Mouse (Mus musculus) kidney, postnatal 10 days (tissue): ENCODE results near the gene Rragc.
"Not testable (repeated sequence)": the region's sequence is repeated elsewhere in the genome, so short reads cannot be mapped to it uniquely, and the experiment has no call there.

Experiments used
- DNase-seq: peaks from one replicate; pipeline ENCODE4 v3.0.0; 2021; ENCODE audit warnings: mixed read lengths

Gene Rragc

DNA sequence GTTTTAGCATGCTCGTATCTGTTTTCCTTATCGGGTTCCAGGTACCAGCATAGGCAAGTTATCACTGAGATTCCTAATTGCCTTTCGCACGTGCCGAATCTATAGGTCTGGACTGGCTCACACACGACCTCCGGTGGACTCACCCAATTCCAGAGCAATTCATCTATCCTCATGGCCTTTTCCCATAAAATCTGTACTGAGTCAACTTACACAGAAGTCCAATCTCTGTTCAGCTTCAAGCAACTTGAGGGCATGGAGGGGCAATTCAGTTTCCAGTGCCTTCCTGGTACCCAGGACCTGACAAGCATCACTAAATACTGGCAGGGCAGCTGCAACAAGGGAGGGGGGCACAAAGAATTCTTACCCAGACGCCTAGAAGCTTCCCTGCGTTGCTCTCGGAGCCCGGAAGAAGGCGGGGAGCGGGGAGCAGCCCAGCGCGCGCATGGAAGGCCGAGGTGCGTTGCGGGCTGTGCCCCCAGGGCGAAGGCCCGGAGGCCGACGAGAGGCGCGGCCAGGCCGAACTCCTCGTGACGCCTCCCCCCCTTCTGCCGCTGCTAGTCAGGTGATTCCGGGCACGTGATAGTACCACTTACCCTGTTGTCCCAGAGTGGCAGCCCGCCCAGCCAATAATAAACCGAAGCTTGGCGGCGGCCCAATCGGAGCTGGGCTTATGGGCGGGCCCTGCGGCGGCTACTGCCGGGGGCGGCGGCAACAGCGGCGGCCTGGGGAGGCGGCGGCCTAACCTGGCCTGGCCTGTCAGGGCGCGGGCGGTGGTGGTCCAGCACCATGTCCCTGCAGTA is at the start of gene Rragc:
TSS of gene Rragc (plus strand) at position 699 of the 800 bp plus-strand sequence.
- peak; percentile 100 for DNase-seq

DNA sequence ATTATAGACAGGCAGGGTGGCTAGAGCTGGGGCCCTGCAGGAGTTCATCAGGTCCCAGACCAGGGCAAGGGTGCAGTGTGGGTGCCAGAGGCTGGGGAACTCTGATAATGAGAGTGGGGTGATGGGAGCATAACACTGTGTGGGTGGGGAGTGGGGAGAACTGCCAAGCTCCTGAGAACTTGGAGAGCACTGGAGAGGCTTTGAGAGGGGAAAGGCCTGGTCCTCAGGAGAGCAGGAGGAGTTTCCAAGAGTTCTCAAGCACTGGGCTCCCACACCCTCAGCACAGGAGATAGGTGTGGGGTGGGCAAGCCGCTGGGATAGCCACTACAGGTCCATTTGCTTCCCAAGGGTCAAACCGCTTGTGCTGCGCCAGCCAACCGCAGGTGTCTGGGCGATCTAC is 23.5 kb upstream of the Rragc start:
- DNase-seq = no peak

DNA sequence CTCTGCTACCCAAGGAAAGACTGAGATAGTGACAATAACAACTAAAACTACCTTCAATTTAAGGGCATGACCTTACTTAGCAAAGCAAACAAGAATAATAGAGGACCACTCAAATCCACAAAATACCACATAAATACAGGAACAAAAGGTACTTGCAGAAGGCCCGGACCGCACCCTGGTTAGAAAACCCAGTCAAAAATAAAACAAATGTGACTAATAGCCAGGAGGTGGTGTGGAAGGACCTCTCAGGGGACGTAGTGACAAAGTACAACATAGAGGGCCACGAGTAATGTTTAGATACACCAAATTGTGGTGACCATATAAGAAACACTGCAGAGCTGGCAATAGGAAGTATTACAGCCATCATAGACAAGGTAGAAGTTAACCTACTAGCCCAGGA is 23.0 kb upstream of the Rragc start:
- DNase-seq = no peak

DNA sequence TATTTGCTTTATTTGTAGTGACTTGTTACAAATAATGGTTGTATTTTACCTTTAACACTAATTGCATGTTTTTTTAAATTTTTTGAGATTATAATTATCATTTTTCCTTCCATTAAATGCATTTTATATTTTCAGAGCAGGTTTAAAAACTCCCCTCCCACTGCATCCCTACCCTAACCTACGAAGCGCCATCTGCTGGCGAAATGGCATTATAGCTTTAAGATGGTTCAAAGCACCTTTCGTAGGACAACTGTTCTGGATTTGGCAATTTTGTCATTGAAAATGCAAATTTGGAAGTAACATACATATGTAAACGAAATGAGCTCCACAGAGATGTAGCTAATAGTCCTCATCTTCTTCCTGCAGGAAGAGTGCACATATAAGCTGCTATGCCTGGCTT is 18.6 kb upstream of the Rragc start:
- peak; percentile 73 for DNase-seq

DNA sequence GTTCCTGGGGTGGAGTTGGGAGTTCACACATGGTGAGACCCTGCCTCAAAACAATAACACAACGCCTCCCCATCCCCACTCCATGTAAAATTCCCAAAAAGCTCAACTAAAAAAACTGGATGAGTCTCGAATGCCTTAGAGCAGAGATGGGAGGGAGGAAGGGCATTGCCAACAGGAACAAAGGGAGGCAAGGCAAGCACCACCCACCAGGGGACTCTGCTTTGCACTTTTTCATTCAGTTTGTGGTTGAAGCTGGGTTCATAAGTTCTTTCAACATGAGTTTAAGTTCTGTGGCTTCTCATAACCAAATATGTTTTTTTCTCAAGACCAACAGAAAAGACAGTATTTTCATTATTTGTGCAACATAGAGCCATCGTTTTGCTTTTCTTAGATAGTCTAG is 13.8 kb upstream of the Rragc start:
- DNase-seq = no peak

DNA sequence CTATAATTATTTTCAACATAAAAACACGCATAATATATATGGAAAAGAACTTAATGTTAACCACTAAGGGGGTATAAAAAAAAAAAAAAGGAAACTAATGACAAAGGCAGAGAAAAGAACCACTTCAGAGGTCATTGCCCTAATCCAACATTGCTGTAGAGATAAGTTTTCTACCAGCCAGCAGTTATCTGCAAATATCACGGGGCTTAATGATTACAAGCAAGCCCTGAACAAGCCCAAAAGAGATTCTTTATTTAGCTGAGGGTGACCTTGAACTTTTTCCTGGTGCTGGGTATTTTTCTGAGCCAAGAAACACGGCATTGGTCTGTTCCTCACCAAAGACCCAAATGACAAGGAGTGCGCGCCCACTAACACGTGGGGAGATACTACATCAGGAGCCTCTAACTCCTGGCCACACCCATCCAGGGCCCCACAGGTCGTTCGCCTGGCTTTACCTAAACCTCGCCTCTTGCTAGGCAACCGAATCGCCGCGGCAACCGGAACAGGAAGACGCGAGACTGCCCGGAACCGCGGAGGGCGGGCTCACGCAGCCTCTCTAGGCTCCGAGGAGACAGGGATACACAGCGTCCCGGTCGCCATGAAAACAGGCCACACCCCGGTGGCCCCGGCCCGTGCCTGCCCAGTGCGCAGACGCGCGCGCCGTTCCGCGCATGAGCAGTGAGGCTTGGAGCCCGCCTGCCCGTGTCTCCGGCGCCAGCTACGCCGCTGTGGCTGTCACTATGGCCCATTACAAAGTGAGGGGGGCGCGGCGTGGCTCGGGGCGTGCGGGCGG is 12.7 kb upstream of the Rragc start, which contains the start of gene Mycbp:
TSS of gene Mycbp (plus strand) at position 500 of the 793 bp plus-strand sequence.
- peak; percentile 99 for DNase-seq

DNA sequence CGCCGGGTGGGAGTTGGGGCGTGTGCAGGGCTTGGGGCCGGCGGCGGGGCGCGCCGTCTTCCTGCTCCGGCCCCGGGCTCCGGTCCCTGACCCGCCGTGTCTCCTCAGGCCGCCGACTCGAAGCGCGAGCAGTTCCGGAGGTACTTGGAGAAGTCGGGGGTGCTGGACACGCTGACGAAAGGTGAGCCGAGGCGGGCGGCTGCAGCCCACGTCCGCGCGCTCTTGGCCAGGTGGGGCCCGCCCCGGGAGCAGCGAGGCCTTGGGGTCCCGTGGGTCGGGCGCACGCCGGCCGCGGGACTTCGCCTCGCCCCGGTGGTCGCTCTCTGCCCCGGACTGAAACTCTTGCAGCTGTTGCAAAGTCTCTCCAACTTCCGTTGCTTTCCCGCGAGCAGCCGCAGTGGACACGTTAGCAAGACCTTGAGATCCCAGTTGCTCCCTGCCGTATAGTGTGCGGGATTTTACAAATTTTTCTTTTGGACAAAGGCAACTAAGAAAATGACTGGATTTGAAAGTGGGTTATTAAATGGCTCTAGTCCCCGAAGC is 12.0 kb upstream of the Rragc start:
- no peak for DNase-seq

DNA sequence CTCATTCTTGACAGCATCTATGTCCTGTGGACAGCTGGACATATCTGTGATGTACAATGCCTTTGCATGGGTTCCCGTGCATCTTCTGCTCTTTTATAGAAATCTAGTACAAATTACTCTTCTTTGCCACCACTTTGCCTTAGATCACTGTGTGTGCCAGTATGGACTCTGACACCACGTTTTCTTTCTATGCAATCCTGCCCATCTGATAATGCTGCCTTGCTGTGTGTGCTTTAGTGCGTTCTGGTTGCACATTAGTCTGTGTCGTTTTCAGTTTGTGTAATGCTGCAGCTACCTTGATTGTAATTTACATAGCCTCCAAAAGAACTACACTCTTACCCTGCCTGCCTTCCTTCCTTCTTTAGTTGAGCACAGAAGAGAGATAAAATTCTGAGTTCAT is 5.7 kb upstream of the Rragc start:
- DNase-seq = no peak

DNA sequence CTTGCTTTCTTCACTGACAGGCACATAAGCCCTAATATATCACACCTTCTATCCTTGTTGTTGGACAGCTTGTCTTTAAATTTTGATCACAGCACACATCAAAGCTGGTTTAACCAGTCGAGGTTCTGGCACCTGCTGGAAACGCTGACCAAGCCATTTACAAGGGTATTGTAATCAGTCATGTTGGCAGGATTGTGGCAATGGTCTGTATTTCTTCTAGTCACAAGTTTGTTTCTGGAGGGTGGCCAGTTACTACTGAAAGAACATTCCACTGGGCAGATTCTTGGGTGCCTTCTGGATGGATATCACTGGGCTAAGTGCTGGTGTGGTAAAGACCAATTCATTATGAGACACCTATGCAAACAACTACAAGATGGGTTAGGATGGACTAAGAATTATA is 4.8 kb upstream of the Rragc start:
- DNase-seq = no peak

DNA sequence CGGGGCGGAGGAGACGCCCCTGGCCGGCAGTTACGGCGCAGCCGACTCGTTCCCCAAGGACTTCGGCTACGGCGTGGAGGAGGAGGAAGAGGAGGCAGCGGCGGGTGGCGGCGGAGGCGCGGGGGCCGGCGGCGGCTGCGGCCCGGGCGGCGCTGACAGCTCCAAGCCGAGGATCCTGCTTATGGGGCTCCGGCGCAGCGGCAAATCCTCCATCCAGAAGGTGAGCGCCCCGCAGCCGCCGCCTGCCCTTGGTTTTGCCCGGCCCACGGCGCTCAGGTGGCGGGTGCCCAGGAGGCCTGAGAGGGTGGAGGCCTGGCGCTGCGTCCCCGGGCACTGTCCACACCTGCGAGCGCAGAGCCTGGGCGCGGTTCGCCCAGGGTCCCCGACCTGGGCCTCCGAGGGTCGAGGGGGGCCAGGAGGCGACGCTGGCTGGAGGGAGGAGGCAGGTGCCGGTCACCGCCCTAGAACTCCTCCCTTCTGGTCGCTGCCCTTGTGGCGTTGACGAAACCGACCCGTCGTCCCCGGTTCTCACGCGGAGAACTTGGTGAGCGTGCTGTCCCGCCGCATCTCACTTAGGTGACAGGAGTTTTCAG is 398 bp downstream of the Rragc start, which contains the start of gene 4930535I16Rik:
TSS of gene 4930535I16Rik (minus strand) at position 475 of the 593 bp plus-strand sequence.
- peak; percentile 53 for DNase-seq

DNA sequence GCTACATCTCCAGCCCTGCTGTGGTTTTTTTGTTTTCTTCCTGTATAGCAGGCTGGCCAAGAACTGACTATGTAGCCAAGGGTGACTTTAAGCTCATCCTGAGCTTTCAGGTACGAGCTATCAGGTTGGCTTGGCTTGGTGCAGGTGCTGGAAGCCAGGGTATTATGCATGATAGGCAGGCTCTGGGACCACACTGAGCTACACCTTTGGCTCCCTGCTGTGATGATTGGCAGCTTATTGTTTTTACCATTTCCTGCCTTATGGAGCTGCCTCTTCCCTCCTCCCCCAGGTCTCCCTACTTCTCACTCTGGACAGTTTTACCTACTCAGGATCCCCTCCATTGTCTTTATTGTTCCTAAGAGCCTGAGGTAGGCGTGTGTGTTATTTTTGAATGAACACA is 1.6 kb downstream of the Rragc start:
- DNase-seq = no peak

DNA sequence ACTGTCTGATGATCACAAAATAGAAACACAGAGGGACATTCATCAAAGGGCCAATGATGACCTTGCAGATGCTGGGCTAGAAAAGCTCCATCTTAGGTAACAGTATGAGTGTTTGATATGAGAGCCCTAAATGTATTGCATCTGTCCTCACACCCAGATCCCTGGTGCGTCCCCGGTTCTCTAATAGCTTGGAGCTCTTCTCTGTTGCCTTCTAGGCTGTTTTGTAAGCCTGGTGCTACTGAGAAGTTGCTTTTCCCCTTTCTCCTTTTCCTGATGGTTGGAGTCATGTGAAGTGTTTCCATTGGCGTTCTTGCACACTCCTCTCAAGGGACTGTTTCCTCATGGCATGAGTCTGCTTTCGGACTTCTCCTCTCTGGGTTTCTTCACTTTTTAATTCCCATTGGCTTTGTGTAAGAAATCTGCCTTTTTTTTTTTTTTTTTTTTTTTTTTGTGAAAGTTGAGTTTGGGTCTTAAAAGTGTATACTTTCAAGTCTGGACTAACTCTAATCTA is 3.9 kb downstream of the Rragc start:
- no peak for DNase-seq

DNA sequence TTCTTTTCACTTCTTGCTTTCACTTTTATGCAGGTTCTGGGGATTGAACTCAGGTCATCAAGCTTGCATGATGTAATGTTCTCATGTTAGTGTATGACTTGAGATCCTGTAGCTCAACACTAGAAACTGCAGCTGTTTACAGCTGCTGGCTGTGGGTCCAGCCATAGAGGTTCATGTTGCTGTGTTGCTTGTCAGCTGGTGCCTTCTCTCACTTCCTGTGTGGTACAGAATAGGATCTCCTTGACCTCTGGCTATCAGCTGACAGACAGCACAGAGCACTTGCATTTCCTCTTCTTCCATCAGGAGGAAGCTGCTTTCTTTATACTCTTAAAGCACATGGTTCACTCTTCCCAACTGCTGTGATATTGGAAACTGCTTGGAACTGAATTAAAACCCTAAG is 10.7 kb downstream of the Rragc start:
- DNase-seq = peak; percentile 56

DNA sequence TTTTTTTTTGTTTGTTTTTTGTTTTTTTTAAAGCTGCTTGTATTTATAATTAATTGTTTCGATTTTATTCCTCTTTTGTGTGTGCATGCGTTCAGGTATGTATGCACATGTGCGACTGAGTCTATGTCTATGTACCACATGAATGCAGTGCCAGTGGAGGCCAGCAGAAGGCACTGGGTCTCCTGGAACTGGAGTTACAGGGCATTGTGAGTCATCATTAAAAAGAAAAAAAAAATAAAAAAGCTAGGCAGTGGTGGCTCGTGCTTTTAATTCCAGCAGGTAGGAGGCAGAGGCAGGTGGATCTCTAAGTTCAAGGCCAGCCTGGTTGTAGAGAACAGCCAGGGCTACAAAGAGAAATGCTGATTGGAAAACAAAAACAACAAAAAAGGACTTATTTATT is 12.7 kb downstream of the Rragc start:
- no peak for DNase-seq

DNA sequence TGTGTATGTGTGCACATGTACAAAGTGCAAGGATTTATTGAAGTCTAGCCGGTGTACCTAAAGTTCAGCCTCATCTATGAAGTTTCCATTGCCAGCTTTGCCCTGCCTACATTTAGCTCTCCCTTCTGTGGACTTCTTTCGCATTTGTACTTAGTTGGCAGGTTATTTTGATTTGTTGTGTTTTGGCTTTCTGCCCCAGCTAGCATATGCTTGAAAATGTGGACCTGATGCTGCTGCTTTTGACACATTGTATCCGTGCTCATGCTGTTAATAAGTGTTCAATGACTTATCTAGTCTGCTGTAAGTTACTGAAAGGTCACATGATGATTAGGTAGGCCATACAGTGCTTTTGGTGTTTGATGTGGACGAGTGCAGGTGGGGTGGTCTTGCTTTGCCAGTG is 17.1 kb downstream of the Rragc start:
- DNase-seq = no peak

DNA sequence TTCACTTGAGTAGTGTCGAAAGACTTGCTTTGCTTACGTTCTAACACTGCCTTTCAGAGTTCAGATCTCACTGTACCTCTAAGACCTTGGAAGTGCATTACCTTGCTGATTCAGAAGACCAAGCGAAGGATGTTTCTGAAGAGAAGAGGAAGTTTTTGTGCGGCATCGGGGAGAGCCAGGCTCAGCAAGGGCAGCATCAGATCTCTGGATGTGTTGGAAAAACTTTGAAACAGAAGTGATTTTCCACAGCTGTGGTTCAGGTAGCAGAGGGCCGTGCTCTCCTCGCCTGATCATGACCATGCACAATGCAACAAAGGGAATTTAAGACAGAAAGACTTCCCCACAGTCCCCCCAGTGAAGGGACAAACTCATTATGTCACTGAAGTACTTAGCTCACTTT is 18.8 kb downstream of the Rragc start:
- DNase-seq = no peak

DNA sequence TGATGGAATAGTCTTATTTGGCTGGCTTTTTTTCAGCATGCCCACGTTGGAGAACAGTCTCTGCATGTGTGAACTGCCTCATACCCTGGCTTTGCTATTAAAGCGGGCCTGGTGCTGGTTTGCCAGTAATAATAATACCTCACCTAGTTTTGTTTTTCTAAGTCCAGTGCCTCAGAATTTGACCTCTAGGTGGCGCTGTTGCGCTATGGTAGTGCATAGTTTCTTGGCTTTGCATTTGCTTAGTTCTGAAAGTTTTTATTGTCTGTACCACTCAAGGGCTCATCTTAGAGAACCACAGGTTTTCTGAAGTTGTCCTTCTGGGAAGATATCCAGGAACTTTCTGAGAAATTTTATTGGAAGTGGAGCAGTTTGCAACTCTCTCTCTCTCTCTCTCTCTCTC is 22.6 kb downstream of the Rragc start:
- DNase-seq = peak; percentile 86

DNA sequence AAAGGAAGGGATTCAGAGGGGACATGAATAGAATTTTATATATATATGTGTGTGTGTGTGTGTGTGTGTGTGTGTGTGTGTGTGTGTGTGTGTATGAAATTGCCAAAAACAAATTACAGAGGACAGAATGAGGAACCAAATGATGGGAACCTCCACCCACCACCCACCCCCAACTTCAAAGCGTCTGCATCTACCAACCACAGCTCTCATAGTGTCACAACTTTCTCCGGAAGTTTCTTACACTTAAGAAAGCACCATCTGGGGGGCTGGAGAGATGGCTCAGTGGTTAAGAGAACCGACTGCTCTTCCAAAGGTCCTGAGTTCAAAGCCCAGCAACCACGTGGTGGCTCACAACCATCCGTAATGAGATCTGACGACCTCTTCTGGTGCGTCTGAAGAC is 23.6 kb downstream of the Rragc start:
- DNase-seq = not testable (repeated sequence)

DNA sequence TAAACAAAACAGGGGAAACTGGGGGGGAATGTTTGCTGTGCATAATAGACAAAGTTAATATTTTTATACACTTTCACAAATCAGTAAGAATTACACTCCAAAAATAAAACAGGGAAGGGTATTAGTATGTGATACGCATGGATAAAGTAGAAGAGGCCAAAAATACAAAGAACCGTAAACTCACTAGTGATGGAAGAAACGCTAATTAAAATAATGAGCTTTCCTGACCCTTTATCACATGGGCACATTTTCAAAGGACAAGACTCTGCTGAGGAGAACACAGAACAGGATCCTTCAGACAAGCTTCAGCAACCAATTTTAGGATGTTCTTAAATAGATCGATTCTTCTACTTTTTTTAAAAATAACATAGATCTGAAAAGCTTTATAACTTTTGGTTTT is 29.5 kb downstream of the Rragc start:
- DNase-seq = no peak

DNA sequence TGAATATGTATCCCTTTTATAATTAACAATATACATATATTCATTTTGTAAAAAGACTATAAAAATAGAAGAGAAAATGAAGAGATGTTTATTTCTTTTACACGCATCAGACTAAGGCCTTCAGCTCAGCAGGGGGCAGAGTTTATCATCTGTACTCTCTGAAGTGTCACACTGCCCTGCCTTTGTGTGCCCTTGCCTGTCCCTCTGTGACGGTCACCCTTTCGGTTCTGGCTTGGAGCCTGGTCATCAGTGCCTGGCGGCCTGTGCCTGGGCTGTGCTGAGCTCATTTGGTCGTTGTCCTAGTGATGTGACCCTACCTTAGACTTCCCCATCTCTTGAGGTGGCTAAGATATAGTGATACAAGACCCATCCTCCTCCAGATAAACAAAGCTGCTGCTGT is 29.9 kb downstream of the Rragc start:
- DNase-seq = no peak

DNA sequence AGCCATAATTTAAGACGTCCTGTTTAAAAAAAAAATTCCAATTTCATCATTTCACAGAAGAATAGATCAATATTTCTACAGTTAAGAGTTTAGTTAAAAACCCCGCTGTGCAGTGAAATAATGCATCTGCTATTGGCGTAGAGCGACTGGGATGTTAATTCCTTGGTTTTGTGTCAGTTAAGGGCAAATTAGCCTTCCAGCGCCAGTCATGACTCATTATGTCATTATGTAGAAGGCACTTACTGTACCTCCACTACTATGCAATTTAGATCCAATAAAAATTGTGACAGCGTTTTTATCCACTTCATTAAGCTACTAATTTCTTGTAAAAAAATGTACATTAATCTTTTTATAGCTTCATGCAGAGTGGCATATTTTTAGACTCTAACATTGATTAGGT is 31.7 kb downstream of the Rragc start:
- no peak for DNase-seq

DNA sequence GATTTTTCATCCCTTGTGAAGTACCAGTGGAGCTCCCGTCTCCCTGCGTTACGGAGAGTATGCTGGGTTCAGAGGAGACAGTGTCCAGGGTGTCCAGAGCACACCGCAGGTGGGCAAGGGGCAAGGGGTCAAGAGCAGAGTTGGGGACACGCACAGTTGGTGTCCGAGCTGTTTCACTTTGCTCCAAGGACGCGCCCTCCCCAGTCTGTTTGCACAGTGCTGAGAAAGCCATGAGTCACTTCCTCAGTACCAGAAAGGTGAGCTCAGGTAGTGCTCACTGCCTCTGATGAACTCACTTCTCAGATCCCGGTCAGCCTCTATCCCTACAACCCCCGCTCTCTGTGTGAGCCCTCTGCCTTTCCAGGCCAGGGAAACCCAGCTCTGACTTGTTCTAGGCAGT is 32.4 kb downstream of the Rragc start:
- no peak for DNase-seq

DNA sequence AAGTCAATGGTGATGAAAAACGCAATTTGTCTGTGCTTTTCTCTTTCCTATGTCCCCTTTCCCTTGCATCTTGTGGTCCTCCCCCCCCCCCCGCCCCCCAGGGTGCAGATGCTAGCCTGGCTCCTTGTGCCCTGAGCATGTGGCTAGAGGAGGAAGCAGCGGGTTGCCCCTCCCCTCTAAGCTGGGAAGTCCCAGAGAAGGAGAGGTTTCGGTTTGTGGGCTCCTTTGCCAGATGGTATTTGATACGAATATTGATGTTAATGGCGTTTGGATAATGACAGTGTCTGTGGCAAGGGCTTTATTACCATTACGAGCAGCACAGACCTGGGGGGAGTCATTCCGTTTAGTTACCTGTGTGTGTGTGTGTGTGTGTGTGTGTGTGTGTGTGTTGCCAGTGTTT is 34.8 kb downstream of the Rragc start:
- no peak for DNase-seq
